Mouse (Mus musculus) left cerebral cortex, postnatal 14 days (tissue): ENCODE measurements at regions not wholly inside any gene's neighbourhood (a gene's known extent, or its start where the extent isn't known, plus 50 kb on each side); places are given as distances from the start of the nearest gene placed in this dataset.

Source experiments
- DNase-seq, 2 experiments: peaks; one replicate each; pipeline ENCODE4 v3.0.0; 2021 to 2022; ENCODE audit warnings: low spot score in 2 of 2, mixed read lengths in 1 of 2
- intact Hi-C: fragments of 180-260 bp; cut with DNase I; formaldehyde crosslinking; loops from one replicate; pipeline ENCODE4 v1.15.1; 2025

DNA sequence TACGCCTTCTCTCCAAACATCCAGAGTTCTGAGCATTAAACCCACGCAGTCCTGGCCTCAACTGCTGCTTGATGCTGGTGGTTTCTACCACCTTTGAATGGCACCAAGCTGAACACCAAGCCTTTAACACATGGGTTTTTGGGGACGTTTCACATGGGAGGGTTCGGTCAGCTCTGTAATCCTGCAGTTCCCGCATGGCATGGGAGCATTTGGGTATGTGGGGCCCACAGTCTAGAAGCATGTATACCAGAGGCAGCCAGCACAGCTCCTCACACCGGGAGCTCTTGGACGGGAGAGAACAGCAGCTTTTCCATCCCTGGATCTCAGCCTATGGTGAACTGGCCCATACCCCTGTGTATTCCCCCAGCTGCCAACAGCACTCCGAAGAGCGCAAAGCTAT, 55.9 kb upstream of the Dap start:
- no peak for DNase-seq
- intact Hi-C loops: no loop called here

DNA sequence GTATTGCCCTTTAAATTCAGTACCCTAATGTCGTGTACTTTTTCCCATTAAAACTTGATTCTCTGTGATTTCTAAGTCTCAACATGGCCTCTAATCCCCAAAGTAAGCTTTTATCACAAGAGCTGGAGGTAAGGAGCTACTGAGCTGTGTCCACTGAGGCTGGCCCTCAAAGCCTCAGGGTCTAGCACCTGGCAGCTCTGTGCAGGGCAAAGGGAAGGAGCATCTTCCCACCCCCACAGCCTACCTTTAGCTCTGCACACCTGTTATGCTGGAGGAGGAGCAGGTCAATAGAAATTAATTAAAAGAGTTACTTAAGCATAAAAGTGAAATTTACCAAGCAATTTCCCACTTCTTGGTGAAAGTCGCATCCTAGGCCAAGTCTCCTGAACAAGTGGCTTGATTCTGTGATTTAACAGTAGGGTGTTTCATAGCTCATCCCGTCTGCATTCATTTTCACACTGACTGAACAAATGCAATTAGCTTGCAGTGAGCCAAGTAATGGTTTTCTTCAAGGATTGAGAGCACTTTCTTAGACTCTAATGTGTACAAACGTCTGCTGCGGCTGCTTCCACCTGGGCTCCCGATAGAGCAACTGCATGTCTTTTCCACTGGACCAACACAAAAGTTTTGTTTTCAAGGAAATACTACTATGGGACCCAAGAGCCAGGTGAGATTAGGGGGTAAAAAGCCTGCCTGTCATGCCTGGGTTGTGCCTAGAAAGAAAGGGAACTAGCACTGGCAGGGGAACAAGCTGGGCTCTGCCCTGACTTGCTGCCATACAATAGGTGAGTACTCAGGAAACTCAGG, 50.6 kb upstream of the Dap start:
- intact Hi-C loops: loop anchor here (10.0 kb wide), 1 partner anchor 91 kb away; no protein-coding TSS in a partner anchor
- DNase-seq: no peak
